Mouse (Mus musculus) C2C12 (cell line): ENCODE results near the gene Itgb6. TPM values are rescaled to one million over a fixed set of nuclear protein-coding genes. Genes with fewer than 3 reads are reported as not detected.
A peak's percentile ranks its signal among the peaks of the same experiment; 100 is the strongest.

Experiments used
- H3K27me3 ChIP-seq: one replicate; pipeline ENCODE4 v1.6.1; 2011; ENCODE audit not compliant: control insufficient read depth, insufficient read depth, insufficient read length
- H3K36me3 ChIP-seq: one replicate; pipeline ENCODE4 v1.6.1; 2011; ENCODE audit not compliant: control insufficient read depth, insufficient read depth
- H3K4me3 ChIP-seq: one replicate; pipeline ENCODE4 v1.5.1; 2011; ENCODE audit warnings: mild to moderate bottlenecking, control low read depth; ENCODE audit not compliant: poor library complexity, insufficient read depth, severe bottlenecking
- H3K79me2 ChIP-seq: one replicate; pipeline ENCODE4 v1.6.1; 2011; ENCODE audit not compliant: control insufficient read depth, insufficient read depth
- H3K79me3 ChIP-seq: one replicate; pipeline ENCODE4 v1.6.1; 2011; ENCODE audit warnings: low read depth, control low read depth
- H3ac ChIP-seq: one replicate; pipeline ENCODE3; 2011; ENCODE audit warnings: low read depth; ENCODE audit not compliant: control insufficient read depth, insufficient read length
- CEBPB ChIP-seq: IDR thresholded peaks from one replicate; pipeline ENCODE4 v1.6.1; 2011; ENCODE audit warnings: low read depth, mild to moderate bottlenecking, control low read depth, moderate library complexity
- CTCF ChIP-seq: IDR thresholded peaks from one replicate; pipeline ENCODE4 v1.5.1; 2011; ENCODE audit not compliant: control insufficient read depth, insufficient read depth, insufficient read length
- FOSL1 ChIP-seq: IDR thresholded peaks from one replicate; pipeline ENCODE4 v1.8.0; 2011; ENCODE audit warnings: mild to moderate bottlenecking, low read length; ENCODE audit not compliant: poor library complexity, insufficient read depth, severe bottlenecking
- MAX ChIP-seq: IDR thresholded peaks from one replicate; pipeline ENCODE4 v1.6.1; 2011; ENCODE audit warnings: mild to moderate bottlenecking, control low read depth
- MYOD1 ChIP-seq: IDR thresholded peaks from one replicate; pipeline ENCODE4 v1.6.1; 2011; ENCODE audit warnings: low read depth; ENCODE audit not compliant: control insufficient read depth, insufficient read length
- MYOG ChIP-seq: IDR thresholded peaks from one replicate; pipeline ENCODE4 v1.6.1; 2011; ENCODE audit not compliant: control insufficient read depth, insufficient read length; ENCODE audit errors: extremely low read depth
- USF1 ChIP-seq: IDR thresholded peaks from one replicate; pipeline ENCODE4 v1.6.1; 2011; ENCODE audit warnings: low read depth, mild to moderate bottlenecking, control low read depth, moderate library complexity
- polyA plus RNA-seq: library from polyadenylated mRNA; unstranded; fragments of >200 nt; fragmentation: generic; extraction: Trizol; gene quantifications from one replicate; pipeline ENCODE4 v1.2.1, GENCODE M21; 2012; ENCODE audit warnings: missing spikeins

Gene Itgb6
- polyA plus RNA-seq, 1 experiment: 0.30 TPM

DNA sequence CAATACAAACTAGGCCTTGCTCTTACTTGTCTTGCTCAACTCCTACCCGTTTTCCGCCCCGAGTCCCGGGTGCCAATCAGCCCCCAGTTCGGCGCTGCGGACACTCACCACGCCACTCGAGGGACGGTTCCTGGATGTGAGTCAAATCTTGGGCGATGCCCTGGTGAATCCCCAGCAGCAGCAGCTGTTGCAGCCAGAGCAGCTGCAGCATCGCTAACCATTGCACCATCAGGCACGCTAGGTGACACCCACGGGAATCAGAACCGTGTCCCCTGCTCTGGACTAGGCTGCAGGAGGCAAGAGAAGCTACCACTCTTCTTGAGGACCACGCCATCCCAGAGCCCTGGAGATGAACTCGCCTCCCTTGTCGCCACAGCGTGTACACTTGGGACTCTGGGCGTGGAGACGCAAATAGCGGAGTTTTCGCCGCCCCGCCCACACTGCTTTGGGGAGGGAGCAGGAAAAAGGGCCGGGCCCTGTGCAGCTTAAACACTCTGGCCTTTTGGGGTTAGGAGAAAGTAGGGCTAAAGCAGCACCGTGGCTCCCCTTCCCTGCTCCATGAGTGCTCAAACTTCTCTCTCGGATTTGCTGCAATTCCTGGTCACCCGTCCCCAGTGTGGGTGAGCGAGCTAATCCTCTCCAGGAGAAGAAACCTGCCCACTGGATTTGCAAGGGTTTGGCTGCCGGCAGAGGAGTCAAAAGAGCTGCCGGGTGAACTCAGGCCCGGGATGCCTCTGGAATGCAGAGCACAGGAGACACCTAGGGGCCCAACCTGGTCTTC, 169.4 kb downstream of the Itgb6 start, which contains the start of gene Pla2r1:
Pla2r1 (minus strand) TSS at position 407 of the 781 bp plus-strand sequence.
- H3ac ChIP-seq: peak within 1 kb of the TSS; percentile 1
- no peaks in the 10 kb centered on the region for H3K79me2 ChIP-seq
- no peaks in the 10 kb centered on the region for H3K36me3 ChIP-seq
- H3K79me3 ChIP-seq: no peaks in the 10 kb centered on the region
- no peaks in the 10 kb centered on the region for H3K27me3 ChIP-seq
- H3K4me3 ChIP-seq: no peak within 1 kb of the TSS
- TF ChIP-seq FOSL1 (no peak), MYOG (peak; percentile 73), MYOD1 (peak; percentile 95), CEBPB (no peak)

DNA sequence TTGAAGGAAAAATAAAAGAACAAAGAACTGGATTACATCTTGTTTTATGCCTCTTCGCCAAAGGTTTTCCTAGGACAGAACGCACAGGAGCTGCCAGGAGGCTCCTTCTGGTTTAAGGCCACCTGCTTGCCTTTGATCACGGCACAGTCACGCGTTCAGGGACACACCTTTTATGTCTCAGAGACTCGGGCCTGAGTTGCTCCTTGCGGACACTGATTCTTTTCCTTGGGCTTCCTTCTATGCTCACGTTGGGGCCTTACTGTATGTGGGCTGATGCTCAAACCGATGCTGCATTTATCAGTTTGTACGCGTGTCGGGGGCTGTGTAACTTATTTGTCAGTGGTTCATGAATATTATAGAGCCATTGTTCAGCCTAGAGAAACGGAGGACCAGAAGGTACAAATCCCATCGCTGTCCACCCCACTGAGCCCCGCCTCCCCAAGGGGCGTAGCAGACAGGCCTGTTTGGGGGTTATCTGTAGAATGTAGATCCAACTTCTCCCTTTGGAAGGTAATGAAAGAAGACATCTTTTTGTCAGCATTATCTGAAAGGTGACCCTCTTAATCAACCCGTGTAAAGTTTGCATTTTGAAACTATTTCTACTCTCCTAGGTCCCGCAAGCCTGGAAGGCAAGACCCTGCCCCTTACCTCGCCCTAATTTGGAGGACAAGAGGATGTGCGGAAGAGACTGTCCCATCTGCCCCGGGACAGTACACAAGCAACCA, 170.1 kb downstream of the Itgb6 start:
- Histone ChIP-seq H3ac (peak overlapping the region; percentile 1), H3K79me2 (no peaks in the 10 kb centered on the region), H3K36me3 (no peaks in the 10 kb centered on the region), H3K79me3 (no peaks in the 10 kb centered on the region), H3K27me3 (no peaks in the 10 kb centered on the region), H3K4me3 (no peak overlapping the region)
- TF ChIP-seq CEBPB: no peak
- TF ChIP-seq MYOG: no peak
- TF ChIP-seq MYOD1: no peak
- no peak for TF ChIP-seq USF1
- TF ChIP-seq FOSL1: no peak
- no peak for TF ChIP-seq MAX
- TF ChIP-seq CTCF: no peak

DNA sequence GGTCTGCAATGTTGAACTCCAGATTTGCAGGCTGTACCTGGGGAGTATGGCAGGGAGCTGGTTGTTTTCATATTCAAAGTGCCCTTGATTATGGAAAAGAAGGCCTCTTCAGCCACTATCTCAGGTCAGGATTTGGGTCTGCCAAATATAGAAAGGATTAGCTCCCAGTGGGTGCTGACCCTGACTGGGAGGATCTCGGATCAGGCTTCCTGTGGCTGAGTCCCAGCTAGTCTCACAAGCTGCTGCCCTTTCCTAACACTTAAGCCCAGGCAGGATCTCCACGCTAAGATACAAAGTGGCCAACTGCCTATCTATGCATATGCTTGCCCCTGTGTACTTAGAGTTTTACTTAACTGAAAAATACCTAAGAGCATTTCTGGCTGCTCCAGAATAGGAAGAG, 170.8 kb downstream of the Itgb6 start:
- no peaks in the 10 kb centered on the region for H3K79me3 ChIP-seq
- H3K36me3 ChIP-seq: no peaks in the 10 kb centered on the region
- TF ChIP-seq MAX (no peak), MYOD1 (no peak), MYOG (no peak), CEBPB (no peak), FOSL1 (no peak), USF1 (no peak), CTCF (no peak)
- H3K27me3 ChIP-seq: no peaks in the 10 kb centered on the region
- no peak overlapping the region for H3ac ChIP-seq
- H3K4me3 ChIP-seq: no peak overlapping the region
- no peaks in the 10 kb centered on the region for H3K79me2 ChIP-seq

DNA sequence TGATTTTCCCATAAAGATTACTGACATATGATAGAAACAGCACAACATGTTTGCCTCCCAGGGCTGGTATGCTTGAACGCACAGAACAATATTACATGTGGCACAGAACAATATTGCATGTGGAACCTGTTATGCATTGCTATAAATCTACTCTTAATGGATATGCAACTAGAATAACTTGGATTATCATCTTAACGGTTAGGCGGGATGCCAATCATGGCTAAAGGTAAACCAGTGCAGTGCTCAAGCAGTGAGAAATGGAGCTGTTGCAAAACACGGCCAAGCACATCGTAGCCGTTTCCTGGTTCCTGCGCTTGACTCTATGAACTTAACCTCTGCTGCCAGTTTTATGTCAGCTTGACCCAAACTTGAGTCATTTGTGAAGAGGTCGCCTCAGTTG, 171.9 kb downstream of the Itgb6 start:
- H3K79me3 ChIP-seq: no peaks in the 10 kb centered on the region
- H3K36me3 ChIP-seq: no peaks in the 10 kb centered on the region
- no peak overlapping the region for H3K4me3 ChIP-seq
- no peaks in the 10 kb centered on the region for H3K79me2 ChIP-seq
- no peak for TF ChIP-seq CEBPB
- no peak for TF ChIP-seq USF1
- no peak for TF ChIP-seq MYOD1
- no peak for TF ChIP-seq MAX
- no peaks in the 10 kb centered on the region for H3K27me3 ChIP-seq
- H3ac ChIP-seq: no peak overlapping the region

DNA sequence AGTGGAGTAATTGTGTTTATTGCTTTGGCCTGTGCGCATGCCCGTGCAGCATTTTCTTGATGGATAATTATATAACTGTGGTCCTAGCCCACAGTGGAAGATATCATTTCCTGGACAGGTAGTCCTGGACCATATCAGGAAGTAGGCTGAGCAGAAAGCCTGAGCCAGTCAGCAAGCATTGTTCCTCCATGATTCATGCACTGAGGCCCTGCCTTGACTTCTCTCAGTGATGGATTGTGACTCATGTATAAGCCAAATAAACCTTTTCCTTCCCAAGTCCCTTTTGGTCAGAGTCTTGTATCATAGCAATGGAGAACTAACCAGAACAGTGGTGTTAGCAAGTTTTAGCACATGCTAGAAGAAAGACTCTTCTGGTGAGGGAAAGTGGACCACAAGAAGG, 172.6 kb downstream of the Itgb6 start:
- H3K79me3 ChIP-seq: no peaks in the 10 kb centered on the region
- TF ChIP-seq MAX (no peak), CTCF (no peak), USF1 (no peak)

More for the DNA sequence above, 172.6 kb downstream of the Itgb6 start:
- no peaks in the 10 kb centered on the region for H3K36me3 ChIP-seq
- H3ac ChIP-seq: no peak overlapping the region
- H3K79me2 ChIP-seq: no peaks in the 10 kb centered on the region
- no peak overlapping the region for H3K4me3 ChIP-seq
- H3K27me3 ChIP-seq: no peaks in the 10 kb centered on the region

Other genes with a start within 250 kb of the Itgb6 start
- gene Pla2r1, start 169.3 kb downstream of the Itgb6 start, polyA plus RNA-seq: 0.48 TPM
- 42.9 TPM for gene Rbms1, start 240.5 kb upstream of the Itgb6 start, polyA plus RNA-seq